Mouse (Mus musculus) embryonic facial prominence, embryonic 13.5 days (tissue): ENCODE results near the gene Cdc42bpb. TPM values are rescaled to one million over a fixed set of nuclear protein-coding genes. Genes with fewer than 3 reads are reported as not detected.

Source experiments
- ATAC-seq: fragments of 200-750 bp; cut with Nextera tagmentation; 2 replicates; pipeline ENCODE4 v1.8.0; 2017; ENCODE audit warnings: low read depth; ENCODE audit not compliant: insufficient number of reproducible peaks, insufficient read depth, low FRiP score, low TSS enrichment
- H3K27ac ChIP-seq: fragments of 300-500 bp; sonication (generic); 2 replicates; pipeline ENCODE4 v1.5.1; 2015; ENCODE audit warnings: moderate library complexity, mild to moderate bottlenecking, inconsistent platforms
- H3K27me3 ChIP-seq: fragments of 300-500 bp; sonication (generic); 2 replicates; pipeline ENCODE4 v1.6.1; 2015; ENCODE audit warnings: mild to moderate bottlenecking, inconsistent platforms
- H3K36me3 ChIP-seq: fragments of 300-500 bp; sonication (generic); 2 replicates; pipeline ENCODE4 v1.6.1; 2015; ENCODE audit warnings: mild to moderate bottlenecking, inconsistent platforms
- H3K4me1 ChIP-seq: fragments of 300-500 bp; sonication (generic); 2 replicates; pipeline ENCODE4 v1.6.1; 2015; ENCODE audit warnings: inconsistent platforms
- H3K4me2 ChIP-seq: fragments of 300-500 bp; sonication (generic); 2 replicates; pipeline ENCODE4 v1.6.1; 2015; ENCODE audit warnings: moderate library complexity, mild to moderate bottlenecking, inconsistent platforms
- H3K4me3 ChIP-seq: fragments of 300-500 bp; sonication (generic); 2 replicates; pipeline ENCODE4 v1.5.1; 2015; ENCODE audit warnings: mild to moderate bottlenecking, inconsistent platforms
- H3K9ac ChIP-seq: fragments of 300-500 bp; sonication (generic); 2 replicates; pipeline ENCODE4 v1.6.1; 2015; ENCODE audit warnings: mild to moderate bottlenecking, inconsistent platforms
- H3K9me3 ChIP-seq: fragments of 300-500 bp; sonication (generic); 2 replicates; pipeline ENCODE4 v1.6.1; 2016; ENCODE audit warnings: inconsistent platforms
- WGBS: fragments of 180-500 bp; shearing (Covaris S2); methylation state at CpG from one replicate; pipeline ENCODE4 v1.1.7; 2015; ENCODE audit warnings: mixed read lengths; 5-methylcytosine and 5-hydroxymethylcytosine counted together
- polyA plus RNA-seq: library from polyadenylated mRNA; unstranded; fragments of >200 nt; fragmentation: Nextera tagmentation; extraction: Ambion mirVana; gene quantifications from 2 replicates; pipeline ENCODE4 v1.2.1, GENCODE M21; 2015

Gene Cdc42bpb
- polyA plus RNA-seq, 1 experiment from 2014 or later: 33.7 TPM

DNA sequence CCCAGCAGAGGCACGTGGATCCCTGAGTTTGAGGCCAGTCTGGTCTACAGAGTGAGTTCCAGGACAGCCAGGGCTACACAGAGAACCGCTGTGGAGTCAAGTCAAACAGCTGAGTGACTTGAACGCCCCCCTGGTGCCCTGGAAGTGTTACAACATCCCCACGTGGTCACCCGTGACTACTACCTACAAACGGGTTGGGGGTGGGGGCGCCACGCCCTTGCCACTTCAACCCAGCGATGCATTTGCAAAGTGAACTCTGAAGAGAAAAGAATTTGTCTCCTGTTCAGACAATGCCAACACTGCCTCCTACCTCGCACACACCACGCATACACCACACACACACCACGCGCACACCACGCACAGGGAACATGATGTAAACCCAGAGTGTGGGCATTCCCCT lies 67.6 kb downstream of the Cdc42bpb start:
- no peaks in the 10 kb centered on the region for H3K9me3 ChIP-seq
- no peak overlapping the region for H3K4me2 ChIP-seq
- H3K4me1 ChIP-seq: no peaks in the 10 kb centered on the region
- ATAC-seq: no peak
- no peak overlapping the region for H3K27ac ChIP-seq
- H3K9ac ChIP-seq: no peak overlapping the region
- no peak overlapping the region for H3K4me3 ChIP-seq
- H3K36me3 ChIP-seq: peaks cover 97% of the 10 kb centered on the region
- no peaks in the 10 kb centered on the region for H3K27me3 ChIP-seq
- 88% methylated on average over 14 of the region's 14 CpGs for whole genome bisulfite sequencing

DNA sequence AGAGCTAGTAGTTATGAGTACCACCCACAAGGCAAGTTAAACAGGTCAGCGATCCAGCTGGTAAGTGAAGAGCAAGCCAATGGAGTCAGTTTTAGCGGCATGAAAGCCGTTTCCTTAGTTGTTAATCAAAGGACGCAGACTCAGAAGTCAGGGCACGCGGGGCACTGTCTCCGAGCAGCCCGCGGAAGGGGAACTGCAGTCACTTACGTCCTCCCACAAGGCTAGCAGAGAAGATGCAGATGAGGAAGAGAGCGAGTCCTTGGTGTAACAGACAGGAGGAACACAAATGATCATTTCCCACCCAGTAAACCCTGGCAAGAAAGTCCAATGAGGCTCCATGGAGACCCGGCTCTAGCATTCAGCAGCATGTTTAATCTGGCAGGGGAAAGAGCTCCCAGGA lies 68.3 kb downstream of the Cdc42bpb start:
- peaks cover 97% of the 10 kb centered on the region for H3K36me3 ChIP-seq
- H3K4me3 ChIP-seq: no peak overlapping the region
- H3K9me3 ChIP-seq: no peaks in the 10 kb centered on the region
- no peaks in the 10 kb centered on the region for H3K27me3 ChIP-seq
- no peak overlapping the region for H3K9ac ChIP-seq
- no peaks in the 10 kb centered on the region for H3K4me1 ChIP-seq
- ATAC-seq: no peak
- H3K27ac ChIP-seq: no peak overlapping the region
- no peak overlapping the region for H3K4me2 ChIP-seq
- WGBS: 88% methylated on average over 12 of the region's 12 CpGs

DNA sequence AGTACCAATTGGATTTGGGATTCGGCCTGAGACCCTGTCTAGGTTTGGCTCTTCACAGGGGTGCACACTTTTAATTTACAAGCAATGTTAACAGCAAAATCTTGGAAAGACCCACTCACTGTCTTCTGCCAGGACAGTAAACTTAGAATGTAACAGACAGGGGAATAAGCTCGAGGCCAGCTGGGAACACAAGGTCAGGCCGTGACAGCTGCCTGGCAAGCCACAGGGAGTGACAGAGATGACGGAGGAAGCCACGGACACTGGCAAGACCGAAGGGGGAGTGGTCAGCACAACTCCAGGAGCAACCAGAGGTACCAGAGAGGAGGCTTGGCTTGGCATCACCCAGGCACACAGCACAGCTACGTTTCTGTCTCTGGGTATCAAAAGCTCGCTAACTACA lies 70.7 kb downstream of the Cdc42bpb start:
- Histone ChIP-seq H3K9ac (no peak overlapping the region), H3K4me3 (no peak overlapping the region), H3K27ac (no peak overlapping the region), H3K36me3 (peaks cover 98% of the 10 kb centered on the region), H3K9me3 (no peaks in the 10 kb centered on the region), H3K4me2 (no peak overlapping the region), H3K27me3 (no peaks in the 10 kb centered on the region), H3K4me1 (no peaks in the 10 kb centered on the region)
- WGBS: 90% methylated on average over 8 of the region's 8 CpGs
- no peak for ATAC-seq

DNA sequence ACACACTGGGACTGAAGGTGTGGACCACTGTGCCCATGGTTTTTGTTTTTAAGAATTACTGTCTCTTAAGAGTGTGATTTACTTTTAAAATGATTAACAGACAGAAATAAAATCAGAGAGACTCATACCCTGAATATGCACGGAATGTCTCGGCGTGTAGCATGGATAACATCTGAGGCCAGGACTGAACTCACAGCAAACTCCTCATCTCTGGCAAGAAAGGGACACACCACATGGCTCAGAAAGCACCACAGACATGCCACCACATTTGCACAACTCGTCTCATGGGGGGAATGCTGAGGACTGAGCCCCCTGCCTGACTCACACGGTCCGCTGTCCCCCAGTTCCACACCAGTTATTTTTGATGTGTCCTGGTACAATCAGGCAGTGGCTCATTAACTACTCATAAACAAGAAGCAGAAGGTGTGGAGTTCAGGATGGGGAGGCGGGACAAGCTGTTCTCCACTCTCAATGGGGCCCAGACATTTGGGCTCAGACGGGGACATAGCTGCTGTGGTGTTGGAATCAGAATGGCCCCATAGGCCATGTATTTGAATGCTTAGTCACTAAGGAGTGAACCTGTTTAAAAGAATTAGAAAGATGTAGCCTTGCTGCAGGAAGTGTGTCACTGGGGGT lies 73.7 kb downstream of the Cdc42bpb start:
- Histone ChIP-seq H3K4me1 (no peaks in the 10 kb centered on the region), H3K27me3 (no peaks in the 10 kb centered on the region), H3K4me2 (no peak overlapping the region), H3K9ac (no peak overlapping the region), H3K9me3 (no peaks in the 10 kb centered on the region), H3K4me3 (no peak overlapping the region), H3K27ac (no peak overlapping the region), H3K36me3 (peaks cover 95% of the 10 kb centered on the region)
- ATAC-seq: no peak
- WGBS: 93% methylated on average over 8 of the region's 8 CpGs

DNA sequence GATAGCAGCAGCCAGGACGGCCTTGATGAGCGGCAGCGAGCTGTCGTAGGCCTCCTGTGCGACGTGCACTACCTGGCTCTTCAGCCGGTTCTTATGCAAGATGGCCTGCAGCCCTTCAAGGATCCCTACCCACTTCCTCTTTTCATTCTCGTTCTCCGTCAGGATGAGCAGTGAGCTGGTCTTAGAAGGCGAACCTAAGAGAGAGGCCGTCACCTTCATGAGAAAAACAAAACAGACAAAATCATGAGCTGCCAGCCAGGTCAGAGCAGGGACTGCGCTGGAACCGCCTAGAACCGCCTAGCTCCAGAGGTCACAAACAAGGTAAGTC lies 75.5 kb downstream of the Cdc42bpb start:
- ATAC-seq: no peak
- peaks cover 96% of the 10 kb centered on the region for H3K36me3 ChIP-seq
- H3K9me3 ChIP-seq: no peaks in the 10 kb centered on the region
- WGBS: 95% methylated on average over 14 of the region's 14 CpGs
- H3K4me2 ChIP-seq: no peak overlapping the region
- H3K4me3 ChIP-seq: no peak overlapping the region
- no peak overlapping the region for H3K27ac ChIP-seq
- no peaks in the 10 kb centered on the region for H3K4me1 ChIP-seq
- H3K9ac ChIP-seq: no peak overlapping the region
- H3K27me3 ChIP-seq: no peaks in the 10 kb centered on the region

DNA sequence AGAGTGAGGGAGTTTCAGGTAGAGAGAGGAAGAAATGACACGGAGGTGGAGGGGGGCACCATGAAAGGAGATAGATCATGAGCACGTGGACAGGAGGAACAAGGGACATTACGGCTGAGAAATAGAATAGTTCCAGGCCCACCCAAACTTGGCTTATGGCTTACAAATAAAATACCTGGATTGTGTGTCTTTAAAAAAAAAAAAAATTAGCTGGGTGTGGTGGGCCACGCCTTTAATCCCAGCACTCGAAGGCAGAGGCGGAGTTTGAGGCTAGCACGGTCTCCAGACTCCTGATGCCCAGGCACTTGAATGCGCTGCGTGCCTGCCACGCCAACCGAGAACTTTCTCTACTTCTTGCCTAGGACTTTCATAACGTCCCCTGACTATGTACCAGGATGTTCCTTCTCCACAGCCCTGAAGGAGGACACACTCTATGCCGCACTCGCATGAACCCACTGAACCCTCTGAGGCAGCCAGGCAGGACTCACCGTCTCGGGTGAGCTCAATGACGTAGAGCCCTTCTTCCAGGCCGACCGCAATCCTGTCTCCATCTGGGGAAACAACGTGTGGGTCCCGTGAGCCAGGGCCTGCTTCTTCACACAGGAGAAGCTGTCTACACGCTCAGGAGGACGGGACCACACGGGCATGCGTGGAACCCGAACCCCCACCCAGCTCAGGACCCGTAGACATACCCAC lies 76.0 kb downstream of the Cdc42bpb start:
- Histone ChIP-seq H3K9ac (no peak overlapping the region), H3K4me1 (no peaks in the 10 kb centered on the region), H3K27me3 (no peaks in the 10 kb centered on the region), H3K4me2 (no peak overlapping the region), H3K4me3 (no peak overlapping the region), H3K36me3 (peaks cover 96% of the 10 kb centered on the region), H3K9me3 (no peaks in the 10 kb centered on the region), H3K27ac (no peak overlapping the region)
- 93% methylated on average over 27 of the region's 27 CpGs for WGBS
- no peak for ATAC-seq

DNA sequence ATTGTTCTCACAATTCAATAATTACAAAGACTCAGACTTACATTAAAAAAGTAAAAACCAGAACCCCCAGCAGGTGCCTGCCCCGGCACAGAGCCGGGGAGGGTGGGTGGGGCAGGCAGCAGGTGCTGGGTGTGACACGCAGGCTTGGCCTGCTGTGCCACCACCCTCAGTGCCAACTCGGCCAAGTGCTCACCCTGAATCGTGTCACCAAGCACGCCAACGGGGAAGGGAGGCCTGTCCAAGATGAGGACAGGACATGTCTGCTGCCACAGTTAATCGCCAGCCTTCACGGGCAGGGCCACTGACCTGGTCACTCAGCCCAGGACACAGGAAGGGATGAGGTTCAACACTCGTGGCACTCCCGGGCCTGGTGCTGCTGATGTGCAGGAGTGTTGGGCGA lies 84.5 kb downstream of the Cdc42bpb start:
- Histone ChIP-seq H3K4me2 (no peak overlapping the region), H3K27me3 (no peaks in the 10 kb centered on the region), H3K4me1 (no peaks in the 10 kb centered on the region), H3K36me3 (peaks cover 81% of the 10 kb centered on the region), H3K4me3 (no peak overlapping the region), H3K9me3 (no peaks in the 10 kb centered on the region), H3K27ac (no peak overlapping the region), H3K9ac (no peak overlapping the region)
- WGBS: 93% methylated on average over 12 of the region's 12 CpGs
- no peak for ATAC-seq

DNA sequence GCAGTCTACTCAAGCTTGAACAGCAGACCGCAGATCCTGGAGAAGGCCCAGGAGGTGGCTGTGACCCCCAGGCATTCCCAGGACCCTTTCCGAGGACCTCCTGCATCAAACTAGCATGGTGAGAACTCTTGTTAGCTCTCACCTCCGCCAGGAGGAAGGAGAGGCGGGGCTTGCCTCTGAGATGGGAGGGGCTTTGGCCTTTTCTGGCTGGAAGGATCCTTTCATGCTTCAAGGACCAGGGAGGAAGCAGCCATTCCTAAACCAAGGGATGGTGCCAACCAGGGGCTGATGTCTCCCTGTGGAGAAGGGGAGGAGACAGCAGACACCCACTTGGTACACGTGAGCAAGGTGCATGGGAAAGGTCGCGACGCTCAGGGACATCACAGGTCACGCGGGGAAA lies 93.0 kb downstream of the Cdc42bpb start:
- H3K9ac ChIP-seq: 0 out of 2 replicates have a peak overlapping the region, but pooled peaks have one; percentile 4

DNA sequence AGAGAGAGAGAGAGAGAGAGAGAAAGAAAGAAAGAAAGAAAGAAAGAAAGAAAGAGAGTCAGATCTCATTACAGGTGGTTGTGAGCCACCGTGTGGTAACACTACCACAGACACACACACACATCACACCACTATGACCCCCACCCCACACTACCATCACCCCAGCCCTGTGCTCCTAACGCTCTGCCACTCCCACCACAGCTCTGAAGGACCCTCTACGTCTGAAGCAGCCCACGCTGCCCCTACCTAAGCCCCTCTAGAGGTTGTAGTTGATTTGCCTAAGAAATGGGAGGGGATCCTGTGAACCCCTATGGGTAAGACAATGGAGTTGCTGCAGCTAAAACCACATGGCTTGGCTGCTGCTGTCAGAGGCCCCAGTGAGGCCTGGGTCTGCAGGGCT lies 93.9 kb downstream of the Cdc42bpb start:
- Histone ChIP-seq H3K27ac (no peak overlapping the region), H3K9ac (no peak overlapping the region), H3K27me3 (no peaks in the 10 kb centered on the region), H3K36me3 (no peaks in the 10 kb centered on the region), H3K4me2 (no peak overlapping the region), H3K4me1 (peaks cover 15% of the 10 kb centered on the region), H3K4me3 (no peak overlapping the region), H3K9me3 (no peaks in the 10 kb centered on the region)
- WGBS: 81% methylated on average over 4 of the region's 4 CpGs
- ATAC-seq: 0 out of 2 replicates have a peak, but pooled peaks have one; percentile 58

More for the DNA sequence above, 93.0 kb downstream of the Cdc42bpb start:
- Histone ChIP-seq H3K4me1 (peaks cover 15% of the 10 kb centered on the region), H3K36me3 (no peaks in the 10 kb centered on the region), H3K4me2 (peak overlapping the region; percentile 50), H3K4me3 (peak overlapping the region; percentile 28), H3K27me3 (no peaks in the 10 kb centered on the region), H3K9me3 (no peaks in the 10 kb centered on the region), H3K27ac (no peak overlapping the region)
- no peak for ATAC-seq
- WGBS: 25% methylated on average over 10 of the region's 10 CpGs

DNA sequence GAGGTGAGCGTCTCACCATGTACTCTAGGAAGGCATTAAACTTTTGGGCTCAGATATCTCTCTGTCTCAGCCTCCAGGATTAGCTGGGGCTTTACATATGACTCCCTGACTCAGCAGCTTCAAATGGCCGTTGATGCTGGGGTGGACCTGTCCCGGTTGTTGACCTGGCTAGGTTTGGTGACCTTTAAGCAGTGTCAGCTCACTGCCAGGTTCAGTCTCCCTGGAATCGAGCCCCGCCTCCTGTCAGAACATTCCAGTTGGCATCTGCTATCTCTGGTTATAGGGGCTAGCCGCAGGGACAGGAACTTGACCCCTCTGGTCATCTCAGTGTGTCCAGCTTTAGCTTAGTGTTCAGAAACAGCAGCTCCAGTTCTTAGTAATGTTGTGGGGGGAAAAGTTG lies 101.1 kb downstream of the Cdc42bpb start:
- H3K27me3 ChIP-seq: peaks cover 64% of the 10 kb centered on the region
- no peak overlapping the region for H3K4me3 ChIP-seq
- no peak overlapping the region for H3K4me2 ChIP-seq
- 52% methylated on average over 6 of the region's 6 CpGs for WGBS
- no peak for ATAC-seq
- H3K27ac ChIP-seq: no peak overlapping the region
- H3K9ac ChIP-seq: no peak overlapping the region
- no peaks in the 10 kb centered on the region for H3K36me3 ChIP-seq
- peaks cover 26% of the 10 kb centered on the region for H3K4me1 ChIP-seq
- no peaks in the 10 kb centered on the region; the same call in 1 of the 2 replicates for H3K9me3 ChIP-seq

DNA sequence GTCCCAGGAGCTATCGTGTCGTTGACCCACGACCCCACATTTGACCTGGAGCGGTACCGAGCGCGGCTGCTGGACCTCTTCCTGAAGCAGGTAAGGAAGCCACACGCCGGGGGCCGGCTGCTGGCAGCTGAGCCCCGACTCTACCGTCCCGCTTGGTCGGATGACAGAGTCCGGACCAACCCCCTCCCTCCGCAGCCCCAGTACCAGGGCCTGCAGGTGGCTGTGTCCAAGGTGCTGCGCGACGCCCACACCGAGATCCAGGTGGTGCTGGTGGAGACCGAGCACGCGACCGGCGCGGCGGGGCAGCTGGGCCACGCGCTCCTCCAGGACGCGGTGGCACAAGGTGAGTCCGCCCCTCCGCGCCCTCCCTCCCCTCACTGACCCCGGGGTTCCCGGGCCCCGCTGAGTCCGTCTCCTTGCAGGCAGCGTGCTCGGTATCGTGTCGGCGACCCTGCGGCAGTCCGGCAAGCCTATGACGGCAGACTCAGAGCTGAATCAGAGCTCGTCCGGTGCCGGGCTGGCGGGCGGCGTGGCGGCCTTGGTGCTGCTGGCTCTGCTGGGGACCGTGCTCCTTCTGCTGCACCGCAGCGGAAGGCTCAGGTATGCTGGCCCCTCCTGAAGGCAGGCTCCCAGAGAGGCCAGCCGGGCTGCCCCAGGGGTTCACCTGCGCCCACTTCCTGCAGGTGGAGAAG lies 102.2 kb downstream of the Cdc42bpb start:
- Histone ChIP-seq H3K36me3 (no peaks in the 10 kb centered on the region), H3K4me1 (peaks cover 34% of the 10 kb centered on the region), H3K27me3 (peaks cover 74% of the 10 kb centered on the region), H3K9ac (peak overlapping the region; percentile 67), H3K4me3 (peak overlapping the region; percentile 49), H3K9me3 (no peaks in the 10 kb centered on the region; the same call in 1 of the 2 replicates), H3K27ac (no peak overlapping the region), H3K4me2 (peak overlapping the region; percentile 92)
- WGBS: 1% methylated on average over 58 of the region's 58 CpGs
- ATAC-seq: peak; percentile 11; the same call in 1 of the 2 replicates
